Mouse (Mus musculus) adrenal gland, adult (tissue): Measurements from ENCODE around the gene Atp6v0a2.
A peak's percentile ranks its signal among the peaks of the same experiment; 100 is the strongest.
"Not testable (repeated sequence)": the region's sequence is repeated elsewhere in the genome, so short reads cannot be mapped to it uniquely, and the experiment has no call there.

ENCODE experiments used
- DNase-seq, 2 experiments: peaks; one replicate each; pipeline ENCODE4 v3.0.0; 2022 to 2023; ENCODE audit warnings: low spot score in 1 of 2; ENCODE audit not compliant: inconsistent age in 2 of 2

Gene Atp6v0a2

GRCm38 (mm10) chr5:124628448-124629363 is at the start of gene Atp6v0a2:
Atp6v0a2 (plus strand) TSS chr5:124628576.
- peak; percentile 95 to 99 for DNase-seq

- DNase-seq: peak; percentile 93 to 97
Measured at GRCm38 (mm10) chr5:124578633-124579317, 49.6 kb upstream of the Atp6v0a2 start, which contains the start of the genes Eif2b1 and Gtf2h3. Eif2b1 (minus strand) TSS chr5:124579131. Gtf2h3 (plus strand) TSS chr5:124579140.

DNA sequence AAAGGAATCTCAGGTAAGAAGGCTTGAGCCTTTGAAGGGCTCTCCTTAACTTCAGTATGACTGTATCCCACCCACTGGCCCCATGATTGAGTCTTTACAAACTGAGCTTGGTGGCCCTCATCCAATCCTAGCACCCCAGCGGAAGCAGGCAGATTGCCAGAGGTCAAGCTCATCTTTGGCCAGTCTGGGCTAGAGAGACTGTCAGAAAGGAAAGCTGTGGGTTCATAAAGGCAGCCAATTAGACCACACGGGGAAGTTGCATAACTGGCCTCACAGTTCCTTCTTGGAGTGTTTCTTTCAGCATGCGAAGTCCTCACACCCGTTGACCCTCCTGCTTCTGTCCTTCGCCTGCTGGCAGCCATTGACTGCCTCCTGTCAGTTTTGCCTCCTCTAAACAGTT is 45.9 kb upstream of the Atp6v0a2 start:
- peak in 1 of 2 experiments; percentile 46 for DNase-seq

DNA sequence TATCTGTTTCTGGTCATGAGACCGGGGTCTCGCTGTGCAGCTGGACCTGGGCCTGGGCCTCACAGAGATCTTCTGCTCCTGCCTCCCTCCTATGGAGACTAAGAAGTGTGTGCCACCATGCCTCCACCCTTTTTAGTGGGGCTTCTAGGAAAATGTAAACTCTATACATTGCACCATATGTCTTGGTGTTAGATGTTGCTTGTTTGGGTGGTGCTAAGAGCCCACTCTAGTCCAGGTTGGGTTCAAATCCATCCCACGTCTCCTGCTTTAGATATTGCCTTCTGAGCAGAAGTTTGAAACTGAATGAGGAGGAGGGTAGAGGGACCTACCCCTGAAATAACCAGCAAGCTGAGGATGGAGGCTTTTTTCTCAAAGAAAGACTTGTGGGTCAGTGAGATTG is 35.6 kb upstream of the Atp6v0a2 start:
- no peak for DNase-seq

GRCm38 (mm10) chr5:124598224-124599174 is 29.9 kb upstream of the Atp6v0a2 start:
- DNase-seq: peak; percentile 94 to 97

GRCm38 (mm10) chr5:124599726-124600125 is 28.6 kb upstream of the Atp6v0a2 start:
- not testable (repeated sequence) for DNase-seq

- peak; percentile 55 to 92 for DNase-seq
Measured at GRCm38 (mm10) chr5:124602349-124602748, 26.0 kb upstream of the Atp6v0a2 start.

DNA sequence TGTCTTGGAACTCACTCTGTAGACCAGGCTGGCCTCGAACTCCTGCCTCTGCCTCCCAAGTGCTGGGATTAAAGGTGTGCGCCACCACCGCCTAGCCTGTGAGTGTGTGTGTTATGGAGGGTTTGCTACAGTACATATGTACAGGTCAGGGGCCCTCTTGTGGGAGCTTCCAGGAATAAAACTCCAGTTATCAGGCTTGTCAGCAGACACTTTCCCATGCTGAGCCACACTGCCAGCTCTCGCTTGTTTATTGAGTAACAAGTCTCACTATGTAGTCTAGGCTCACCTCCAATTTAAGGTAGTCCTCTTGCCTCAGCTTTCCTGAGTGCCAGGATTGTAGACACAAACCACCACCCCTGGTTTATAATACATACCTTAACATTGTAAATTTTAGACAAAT is 24.1 kb upstream of the Atp6v0a2 start:
- DNase-seq: no peak

DNA sequence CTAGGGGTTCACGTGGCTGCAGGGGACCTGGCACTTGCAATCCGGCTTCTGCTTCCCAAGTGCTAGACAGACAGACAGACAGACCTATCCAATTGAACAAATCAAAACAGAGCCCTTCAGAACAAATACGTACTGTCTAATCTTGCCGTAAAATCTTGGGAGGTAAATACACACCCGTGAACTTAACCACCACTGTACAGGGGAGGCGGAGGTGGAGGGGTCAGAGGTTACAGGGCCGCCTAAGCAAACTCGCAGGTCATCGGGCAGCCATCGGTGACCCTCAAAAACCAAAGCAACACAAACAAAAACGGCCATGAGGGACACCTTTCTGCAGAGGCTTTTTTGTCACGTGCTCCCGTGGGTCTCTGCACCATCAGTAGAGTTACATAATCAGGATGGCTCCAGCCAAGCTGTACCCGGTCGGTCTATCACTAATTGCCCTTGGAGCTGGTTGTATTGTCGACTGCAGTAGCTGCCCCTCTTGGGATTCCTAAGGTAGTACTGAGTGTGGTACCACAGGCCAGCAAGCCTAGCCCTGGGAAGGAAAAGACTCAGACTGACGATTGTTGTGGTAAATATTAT is 23.2 kb upstream of the Atp6v0a2 start:
- no peak for DNase-seq

DNA sequence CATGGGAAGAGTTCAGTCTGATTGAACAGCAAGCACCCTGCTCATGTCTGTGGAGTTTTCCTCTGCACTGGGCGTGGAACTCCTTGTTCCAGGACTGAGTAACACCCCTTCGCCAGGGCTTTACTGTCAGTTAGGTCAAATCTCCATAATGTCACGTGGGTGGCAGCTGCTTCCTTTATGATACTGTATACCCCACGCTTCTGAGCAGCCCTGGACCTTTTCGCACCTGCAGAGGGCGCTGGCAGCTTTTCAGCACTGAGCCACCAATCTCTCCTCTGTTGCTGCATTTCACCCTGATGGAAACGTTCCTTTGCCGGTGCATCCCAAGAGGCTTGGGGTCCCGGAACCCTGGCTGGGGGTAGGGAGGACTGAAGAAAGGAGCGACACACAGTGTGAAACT is 17.4 kb upstream of the Atp6v0a2 start:
- no peak for DNase-seq

- no peak for DNase-seq
Measured at GRCm38 (mm10) chr5:124614709-124615108, 13.7 kb upstream of the Atp6v0a2 start.

- DNase-seq: no peak
Measured at GRCm38 (mm10) chr5:124618711-124619110, 9.7 kb upstream of the Atp6v0a2 start.

GRCm38 (mm10) chr5:124621362-124621761 is 7.0 kb upstream of the Atp6v0a2 start:
- DNase-seq: peak; percentile 27 to 50

GRCm38 (mm10) chr5:124622890-124623289 is 5.5 kb upstream of the Atp6v0a2 start:
- peak; percentile 88 to 91 for DNase-seq

DNA sequence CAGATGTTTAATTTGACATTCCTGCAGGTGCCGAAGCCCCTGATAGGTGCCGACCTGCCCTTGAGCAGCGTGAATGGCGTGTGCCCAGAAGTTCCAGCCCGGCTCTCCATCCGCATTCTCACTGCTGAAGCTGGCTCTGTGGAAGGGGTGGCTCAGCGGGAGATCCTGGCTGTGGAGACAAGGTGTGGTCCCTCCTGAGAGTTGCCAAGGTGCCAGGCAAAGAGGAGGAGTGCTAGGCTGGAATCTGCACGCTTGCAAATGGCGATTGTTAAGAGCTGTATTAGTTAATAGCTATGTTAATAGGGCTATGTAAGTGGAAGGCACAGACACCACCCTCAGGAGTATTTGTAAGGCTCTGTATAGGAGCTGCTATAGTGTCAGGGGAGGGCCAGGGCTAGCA is 4.1 kb upstream of the Atp6v0a2 start:
- DNase-seq: no peak

DNA sequence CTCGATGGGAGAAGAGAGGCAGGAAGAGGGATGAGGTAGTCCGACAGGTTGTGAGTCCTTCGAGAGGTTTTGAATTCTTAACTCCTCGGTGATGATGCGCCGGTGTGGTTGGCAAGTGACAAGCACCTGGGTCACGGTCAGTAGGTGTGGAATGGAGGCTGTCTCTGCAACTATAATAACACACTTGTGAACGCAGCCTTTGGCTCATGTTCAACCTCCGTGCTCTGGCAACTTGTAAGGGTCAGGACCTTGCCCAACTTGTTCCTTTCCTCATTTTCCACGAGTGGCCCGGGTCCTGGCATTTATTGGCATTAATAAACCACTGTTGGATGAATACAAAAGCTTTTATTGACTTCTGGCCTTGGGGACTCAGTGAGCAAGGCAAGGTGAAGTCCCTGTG is 1.3 kb downstream of the Atp6v0a2 start:
- no peak for DNase-seq

- no peak for DNase-seq
Measured at GRCm38 (mm10) chr5:124631685-124632084, 3.3 kb downstream of the Atp6v0a2 start.

DNA sequence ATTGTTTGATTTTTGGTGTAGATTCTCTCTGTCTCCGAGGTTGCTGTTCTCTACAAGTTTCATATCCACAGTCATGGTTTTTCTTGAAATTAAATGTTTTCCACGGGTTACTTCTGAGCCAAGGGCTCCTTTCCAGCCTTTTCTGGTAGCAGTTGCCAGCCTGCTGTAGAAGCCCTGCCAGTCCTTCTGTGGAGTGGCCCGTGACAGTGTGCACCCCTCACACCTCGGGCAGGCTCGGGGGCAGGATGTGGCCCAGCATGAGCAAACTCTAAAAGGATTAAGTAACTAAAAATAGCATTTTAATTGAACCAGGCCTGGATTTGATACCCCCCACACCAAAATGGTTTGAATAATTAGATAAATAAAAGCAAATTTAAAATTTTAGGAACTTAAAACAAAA is 4.1 kb downstream of the Atp6v0a2 start:
- DNase-seq: no peak

- no peak for DNase-seq
Measured at GRCm38 (mm10) chr5:124633425-124633824, 5.0 kb downstream of the Atp6v0a2 start.

- peak in 1 of 2 experiments; percentile 58 for DNase-seq
Measured at GRCm38 (mm10) chr5:124635068-124635467, 6.7 kb downstream of the Atp6v0a2 start.
